Mouse (Mus musculus): Measurements from ENCODE around the gene Irgc1. TPM values are rescaled to one million over a fixed set of nuclear protein-coding genes. Genes with fewer than 3 reads are reported as not detected.
"Not testable (repeated sequence)": the region's sequence is repeated elsewhere in the genome, so short reads cannot be mapped to it uniquely, and the experiment has no call there.

Irgc1 gene
- polyA plus RNA-seq, 1 experiment from 2014 or later = not detected

DNA sequence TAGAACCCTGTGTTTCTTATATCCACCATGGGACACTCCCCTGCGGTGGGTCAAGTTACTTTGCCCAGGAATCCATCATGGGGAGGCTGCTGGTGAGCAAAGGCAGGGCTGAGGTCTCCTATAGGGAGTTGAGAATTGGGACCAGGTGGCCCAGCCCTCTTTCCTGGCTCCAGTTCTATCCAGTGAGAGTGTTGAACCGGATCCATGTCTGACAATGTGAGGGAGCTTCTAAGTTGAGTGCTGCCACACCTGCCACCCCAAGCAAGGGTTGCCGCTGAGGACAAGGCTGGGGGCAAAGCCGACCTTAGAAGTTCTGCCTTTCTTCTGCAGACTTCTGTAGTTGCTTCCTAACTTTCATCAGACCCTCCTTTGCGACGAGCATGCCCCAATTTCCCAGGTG, 31.2 kb upstream of the Irgc1 start:
- ATAC-seq (replicated peaks; ENCODE audit: insufficient number of reproducible peaks, low FRiP score, low TSS enrichment); H3K4me2 ChIP-seq; H3K4me1 ChIP-seq (ENCODE audit: control insufficient read depth, insufficient read depth, low read length); H3K4me3 ChIP-seq (ENCODE audit: low read depth, low read length); H3K27ac ChIP-seq (ENCODE audit: low read depth, low read length); H3K36me3 ChIP-seq (ENCODE audit: control insufficient read depth, insufficient read depth, low read length); H3K9ac ChIP-seq (ENCODE audit: low read depth, low read length); H3K9me3 ChIP-seq (replicated peaks; ENCODE audit: control insufficient read depth, low read length): not testable (repeated sequence)
- peaks cover 54% of the 10 kb centered on the region for H3K27me3 ChIP-seq (ENCODE audit: control insufficient read depth, insufficient read depth, low read length)
- WGBS (ENCODE audit: insufficient replicate concordance) = 46% methylated on average over 6 of the region's 6 CpGs

DNA sequence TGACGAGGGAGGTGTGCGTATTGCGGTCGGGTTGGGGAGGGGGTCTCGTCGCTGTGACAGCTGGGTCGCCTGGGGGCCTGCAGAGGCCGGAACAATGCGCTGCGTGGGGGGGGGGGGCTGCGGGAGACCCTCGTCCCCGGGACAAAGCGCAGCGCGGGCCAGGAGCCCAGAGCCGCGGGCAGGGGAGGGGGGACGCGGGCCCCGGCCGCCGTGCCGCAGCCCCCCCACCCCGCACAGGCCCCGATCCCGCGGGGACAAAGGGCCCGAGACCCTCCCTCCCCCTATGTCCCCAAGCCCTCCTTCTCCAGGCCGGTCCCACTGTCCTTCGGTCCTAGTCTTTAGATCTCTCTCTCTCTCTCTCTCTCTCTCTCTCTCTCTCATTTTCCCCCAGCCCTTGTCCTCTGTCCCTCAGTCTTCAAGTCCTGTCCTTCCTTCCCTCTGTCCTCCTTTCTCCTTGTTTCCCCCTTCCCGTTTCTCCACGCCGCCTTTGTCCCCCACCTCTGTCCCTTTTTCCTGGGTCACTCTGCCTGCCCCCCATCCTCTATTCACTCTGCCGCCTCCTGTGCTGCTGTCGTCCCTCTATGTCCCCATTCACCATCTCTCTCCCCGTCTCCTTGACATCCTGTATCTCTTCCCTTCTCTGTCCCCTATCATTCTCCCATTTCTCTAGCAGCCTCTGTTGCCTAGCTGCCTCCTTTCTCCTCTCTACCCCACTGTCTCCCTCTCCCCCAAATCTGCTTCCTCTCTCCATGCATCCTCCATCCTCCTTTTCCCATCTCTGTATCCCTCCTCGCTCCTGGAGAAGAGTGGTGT, 30.3 kb upstream of the Irgc1 start:
- no peaks in the 10 kb centered on the region for H3K9me3 ChIP-seq (replicated peaks; ENCODE audit: control insufficient read depth, low read length)
- H3K27me3 ChIP-seq (ENCODE audit: control insufficient read depth, insufficient read depth, low read length) = peaks cover 54% of the 10 kb centered on the region
- peak overlapping the region; percentile 82 for H3K4me2 ChIP-seq
- peak overlapping the region; percentile 65 for H3K4me3 ChIP-seq (ENCODE audit: low read depth, low read length)
- H3K27ac ChIP-seq (ENCODE audit: low read depth, low read length) = no peak overlapping the region
- no peak for ATAC-seq (replicated peaks; ENCODE audit: insufficient number of reproducible peaks, low FRiP score, low TSS enrichment)
- no peaks in the 10 kb centered on the region; the same call in 1 of the 2 replicates for H3K4me1 ChIP-seq (ENCODE audit: control insufficient read depth, insufficient read depth, low read length)
- no peaks in the 10 kb centered on the region for H3K36me3 ChIP-seq (ENCODE audit: control insufficient read depth, insufficient read depth, low read length)
- WGBS (ENCODE audit: insufficient replicate concordance) = 3% methylated on average over 26 of the region's 38 CpGs
- H3K9ac ChIP-seq (ENCODE audit: low read depth, low read length) = peak overlapping the region; percentile 68

DNA sequence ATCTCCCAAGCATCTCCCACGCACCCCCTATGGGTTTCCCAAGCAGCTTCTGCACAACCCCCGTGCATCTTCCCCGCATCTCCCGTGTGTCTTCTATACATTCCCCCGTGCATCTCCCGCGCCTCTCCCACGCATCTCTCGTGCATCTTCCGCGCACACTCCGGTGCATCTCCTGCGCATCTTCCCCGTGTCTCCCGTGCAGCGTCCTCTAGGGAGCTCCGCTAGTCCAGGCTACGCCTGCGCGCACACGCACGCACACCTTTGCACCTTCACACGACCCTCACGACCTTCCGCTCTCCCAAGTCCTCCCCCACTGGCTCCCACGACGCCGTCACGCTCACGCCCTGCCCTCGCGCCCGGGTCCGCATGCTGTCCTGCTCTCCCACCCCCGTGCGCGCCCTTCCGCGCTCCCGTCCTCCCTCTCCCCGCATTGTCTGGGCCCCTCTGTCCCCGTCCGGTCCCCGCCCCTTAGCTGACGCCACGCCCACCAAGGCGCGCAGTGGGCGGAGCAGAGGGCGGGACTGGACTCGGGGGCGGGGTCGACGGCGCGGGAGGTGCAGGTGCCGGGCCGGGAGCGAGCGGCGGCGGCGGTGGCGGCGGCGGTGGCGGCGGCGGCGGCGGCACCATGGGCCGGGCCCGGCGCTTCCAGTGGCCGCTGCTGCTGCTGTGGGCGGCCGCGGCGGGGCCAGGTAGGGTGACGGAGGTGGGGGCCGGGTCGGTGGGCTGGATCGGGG, 29.5 kb upstream of the Irgc1 start, which contains the start of gene Cadm4:
Gene Cadm4 (plus strand): TSS at position 550 of the 734 bp plus-strand sequence.
- H3K4me3 ChIP-seq (ENCODE audit: low read depth, low read length) = peak within 1 kb of the TSS; percentile 65
- H3K36me3 ChIP-seq (ENCODE audit: control insufficient read depth, insufficient read depth, low read length) = no peaks in the 10 kb centered on the region
- H3K27me3 ChIP-seq (ENCODE audit: control insufficient read depth, insufficient read depth, low read length) = peaks cover 54% of the 10 kb centered on the region
- H3K9ac ChIP-seq (ENCODE audit: low read depth, low read length) = peak within 1 kb of the TSS; percentile 68
- H3K4me1 ChIP-seq (ENCODE audit: control insufficient read depth, insufficient read depth, low read length) = no peaks in the 10 kb centered on the region; the same call in 1 of the 2 replicates
- 1% methylated on average over 51 of the region's 83 CpGs for WGBS (ENCODE audit: insufficient replicate concordance)
- H3K9me3 ChIP-seq (replicated peaks; ENCODE audit: control insufficient read depth, low read length) = no peaks in the 10 kb centered on the region
- no peak within 1 kb of the TSS for H3K27ac ChIP-seq (ENCODE audit: low read depth, low read length)
- H3K4me2 ChIP-seq = peak within 1 kb of the TSS; percentile 82
- peak; percentile 64 for ATAC-seq (replicated peaks; ENCODE audit: insufficient number of reproducible peaks, low FRiP score, low TSS enrichment)

DNA sequence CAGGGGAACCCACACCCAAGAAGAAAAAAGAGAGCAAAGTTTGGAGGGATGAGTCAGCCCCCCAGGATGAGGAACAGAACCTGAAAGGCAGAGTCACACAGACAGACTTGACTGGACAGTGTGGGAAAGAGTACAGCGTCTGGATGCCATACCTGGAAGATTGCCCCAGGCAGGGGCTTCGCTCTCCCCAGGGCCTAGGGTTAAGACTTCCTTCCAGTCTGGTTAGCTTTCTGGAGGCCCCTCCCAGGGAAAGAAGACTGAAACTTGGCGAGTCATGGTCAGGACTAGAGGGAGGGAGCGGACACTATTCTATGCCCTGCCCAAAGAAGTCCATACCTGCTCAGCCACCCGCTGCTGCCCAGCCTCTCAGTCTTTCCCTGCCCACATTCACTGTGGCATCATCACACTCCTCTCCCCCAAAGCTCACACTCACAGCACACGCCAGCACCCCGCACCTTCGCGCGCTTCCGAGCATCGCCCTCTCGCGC, 28.9 kb upstream of the Irgc1 start:
- Histone ChIP-seq H3K27me3 (ENCODE audit: control insufficient read depth, insufficient read depth, low read length) (peaks cover 52% of the 10 kb centered on the region), H3K27ac (ENCODE audit: low read depth, low read length) (no peak overlapping the region), H3K4me1 (ENCODE audit: control insufficient read depth, insufficient read depth, low read length) (no peaks in the 10 kb centered on the region; the same call in 1 of the 2 replicates), H3K4me3 (ENCODE audit: low read depth, low read length) (peak overlapping the region; percentile 65), H3K9me3 (replicated peaks; ENCODE audit: control insufficient read depth, low read length) (no peaks in the 10 kb centered on the region), H3K9ac (ENCODE audit: low read depth, low read length) (peak overlapping the region; percentile 68; the same call in 1 of the 2 replicates), H3K4me2 (peak overlapping the region; percentile 82), H3K36me3 (ENCODE audit: control insufficient read depth, insufficient read depth, low read length) (no peaks in the 10 kb centered on the region)
- WGBS (ENCODE audit: insufficient replicate concordance) = 16% methylated on average over 14 of the region's 14 CpGs
- 0 out of 2 replicates have a peak, but pooled peaks have one; percentile 27 for ATAC-seq (replicated peaks; ENCODE audit: insufficient number of reproducible peaks, low FRiP score, low TSS enrichment)

DNA sequence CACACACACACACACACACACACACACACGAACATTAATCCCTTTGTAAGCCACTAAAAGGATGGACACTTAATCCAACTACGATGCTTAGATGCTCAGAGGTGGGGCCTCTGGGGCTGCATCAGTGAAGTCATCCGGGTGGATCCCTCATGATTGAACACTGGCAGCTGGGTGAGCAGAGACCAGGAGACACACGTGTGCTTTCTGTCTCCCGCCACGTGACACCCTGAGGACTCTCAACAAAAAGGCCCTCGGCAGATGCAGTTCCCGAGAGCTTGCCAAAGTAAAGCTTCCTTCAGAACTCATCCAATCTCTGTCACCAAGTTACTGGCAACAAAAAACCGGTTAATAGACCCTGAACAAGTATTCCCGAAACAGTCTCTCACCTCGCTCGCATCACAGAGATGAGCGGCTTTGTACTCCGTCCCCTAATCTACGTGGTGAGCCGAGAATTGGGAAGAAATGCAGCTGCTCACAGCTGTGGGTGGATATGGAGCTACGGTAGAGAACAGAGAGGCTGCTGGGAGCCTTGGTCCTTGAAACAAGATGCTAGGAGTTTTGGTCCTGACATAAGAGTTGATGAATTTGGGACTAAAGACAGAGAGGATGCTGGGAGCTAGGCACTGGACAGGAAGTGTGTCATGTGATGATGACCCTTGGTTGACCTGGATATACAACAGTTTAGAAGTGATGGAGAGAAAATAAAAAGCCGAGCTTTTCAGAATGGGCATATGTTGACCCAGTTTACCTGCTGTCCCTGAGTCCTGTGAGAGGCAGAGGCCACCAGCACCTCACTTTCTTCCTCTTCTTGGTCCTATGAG, 28.2 kb upstream of the Irgc1 start:
- Histone ChIP-seq H3K27ac (ENCODE audit: low read depth, low read length) (no peak overlapping the region), H3K4me1 (ENCODE audit: control insufficient read depth, insufficient read depth, low read length) (no peaks in the 10 kb centered on the region; the same call in 1 of the 2 replicates), H3K9ac (ENCODE audit: low read depth, low read length) (no peak overlapping the region), H3K27me3 (ENCODE audit: control insufficient read depth, insufficient read depth, low read length) (peaks cover 47% of the 10 kb centered on the region), H3K4me2 (no peak overlapping the region), H3K4me3 (ENCODE audit: low read depth, low read length) (no peak overlapping the region), H3K9me3 (replicated peaks; ENCODE audit: control insufficient read depth, low read length) (no peaks in the 10 kb centered on the region), H3K36me3 (ENCODE audit: control insufficient read depth, insufficient read depth, low read length) (no peaks in the 10 kb centered on the region)
- no peak for ATAC-seq (replicated peaks; ENCODE audit: insufficient number of reproducible peaks, low FRiP score, low TSS enrichment)
- 60% methylated on average over 18 of the region's 18 CpGs for WGBS (ENCODE audit: insufficient replicate concordance)

DNA sequence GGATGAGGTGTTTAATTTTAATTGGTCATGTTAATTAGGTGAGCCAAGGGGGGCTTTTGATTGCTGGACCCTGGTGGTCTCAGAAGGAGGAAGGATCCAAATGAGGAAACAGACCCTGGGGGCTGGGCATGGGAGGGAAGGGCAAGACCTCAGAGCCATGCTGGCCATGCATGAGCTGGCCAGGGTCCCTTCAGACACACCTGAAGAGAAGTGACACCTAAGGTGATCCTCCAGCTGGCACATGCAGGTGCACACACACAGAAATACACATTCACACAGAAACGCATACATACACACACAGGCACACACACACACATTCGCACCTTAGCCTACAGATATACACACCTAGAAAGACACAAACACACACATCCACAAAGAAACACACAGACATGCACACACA, 27.6 kb upstream of the Irgc1 start:
- no peaks in the 10 kb centered on the region for H3K9me3 ChIP-seq (replicated peaks; ENCODE audit: control insufficient read depth, low read length)
- H3K4me2 ChIP-seq = no peak overlapping the region
- no peaks in the 10 kb centered on the region; the same call in 1 of the 2 replicates for H3K4me1 ChIP-seq (ENCODE audit: control insufficient read depth, insufficient read depth, low read length)
- no peak overlapping the region for H3K4me3 ChIP-seq (ENCODE audit: low read depth, low read length)
- no peak for ATAC-seq (replicated peaks; ENCODE audit: insufficient number of reproducible peaks, low FRiP score, low TSS enrichment)
- no peak overlapping the region for H3K9ac ChIP-seq (ENCODE audit: low read depth, low read length)
- H3K27me3 ChIP-seq (ENCODE audit: control insufficient read depth, insufficient read depth, low read length) = peaks cover 45% of the 10 kb centered on the region
- WGBS (ENCODE audit: insufficient replicate concordance) = 97% methylated on average over 2 of the region's 2 CpGs
- no peak overlapping the region for H3K27ac ChIP-seq (ENCODE audit: low read depth, low read length)
- H3K36me3 ChIP-seq (ENCODE audit: control insufficient read depth, insufficient read depth, low read length) = no peaks in the 10 kb centered on the region

DNA sequence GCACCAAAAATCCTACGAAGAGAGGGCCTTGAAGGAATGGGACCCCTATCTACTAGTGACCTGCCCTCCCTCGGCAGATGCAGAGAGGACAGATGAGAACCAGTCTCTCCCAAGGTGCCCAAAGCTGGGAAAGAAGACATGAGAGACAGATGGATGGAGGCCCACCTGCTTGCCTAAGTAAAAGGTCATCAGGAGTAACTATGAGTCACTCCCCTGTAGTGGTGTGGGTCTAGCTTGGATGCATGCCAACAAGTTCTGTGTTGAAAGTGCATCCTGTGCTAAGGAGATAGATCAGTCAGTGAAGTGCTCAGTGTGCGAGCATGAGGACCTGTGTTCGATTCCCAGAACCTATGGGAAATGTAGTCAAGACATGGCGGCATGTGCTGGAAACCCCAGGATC, 26.8 kb upstream of the Irgc1 start:
- Histone ChIP-seq H3K9me3 (replicated peaks; ENCODE audit: control insufficient read depth, low read length) (no peaks in the 10 kb centered on the region), H3K27ac (ENCODE audit: low read depth, low read length) (no peak overlapping the region), H3K27me3 (ENCODE audit: control insufficient read depth, insufficient read depth, low read length) (peaks cover 39% of the 10 kb centered on the region), H3K4me2 (no peak overlapping the region), H3K4me3 (ENCODE audit: low read depth, low read length) (no peak overlapping the region), H3K9ac (ENCODE audit: low read depth, low read length) (no peak overlapping the region), H3K36me3 (ENCODE audit: control insufficient read depth, insufficient read depth, low read length) (no peaks in the 10 kb centered on the region), H3K4me1 (ENCODE audit: control insufficient read depth, insufficient read depth, low read length) (no peaks in the 10 kb centered on the region; the same call in 1 of the 2 replicates)
- no peak for ATAC-seq (replicated peaks; ENCODE audit: insufficient number of reproducible peaks, low FRiP score, low TSS enrichment)
- WGBS (ENCODE audit: insufficient replicate concordance) = 78% methylated on average over 5 of the region's 5 CpGs

DNA sequence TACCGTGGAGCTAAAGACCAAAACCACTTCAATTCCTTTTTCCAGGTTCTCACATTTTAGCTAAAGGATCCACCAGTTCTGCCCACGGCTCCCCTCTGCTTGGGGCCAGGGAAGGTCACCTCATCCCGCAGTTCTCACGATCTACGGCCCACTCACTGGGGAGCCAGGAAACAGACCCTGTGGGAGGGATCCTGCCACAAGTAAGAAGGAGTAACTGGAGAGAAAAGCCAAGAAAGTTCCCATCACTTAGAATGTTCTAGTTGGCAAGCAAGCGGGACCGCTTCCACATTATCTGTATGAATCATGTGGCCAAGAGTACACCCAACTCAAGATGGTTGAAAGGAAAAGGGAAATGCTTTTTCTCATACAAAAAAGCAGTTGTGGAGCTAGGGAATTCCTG, 24.8 kb upstream of the Irgc1 start:
- no peak for ATAC-seq (replicated peaks; ENCODE audit: insufficient number of reproducible peaks, low FRiP score, low TSS enrichment)
- no peak overlapping the region for H3K9ac ChIP-seq (ENCODE audit: low read depth, low read length)
- H3K27me3 ChIP-seq (ENCODE audit: control insufficient read depth, insufficient read depth, low read length) = peaks cover 22% of the 10 kb centered on the region
- 76% methylated on average over 7 of the region's 7 CpGs for WGBS (ENCODE audit: insufficient replicate concordance)
- H3K4me3 ChIP-seq (ENCODE audit: low read depth, low read length) = no peak overlapping the region
- H3K4me1 ChIP-seq (ENCODE audit: control insufficient read depth, insufficient read depth, low read length) = no peaks in the 10 kb centered on the region
- no peaks in the 10 kb centered on the region for H3K36me3 ChIP-seq (ENCODE audit: control insufficient read depth, insufficient read depth, low read length)
- H3K27ac ChIP-seq (ENCODE audit: low read depth, low read length) = no peak overlapping the region
- H3K9me3 ChIP-seq (replicated peaks; ENCODE audit: control insufficient read depth, low read length) = no peaks in the 10 kb centered on the region
- no peak overlapping the region for H3K4me2 ChIP-seq

Measured in heart, embryonic 11.5 days (tissue).